Mouse (Mus musculus): ENCODE measurements around the gene Crybg3.

- TF ChIP-seq CTCF (IDR thresholded peaks at IDR 0.05; ENCODE audit: low read depth) (no peak), EP300 (IDR thresholded peaks at IDR 0.05; ENCODE audit: low read depth) (no peak)
These were observed 10.0 kb downstream of the Crybg3 start for GRCm38 (mm10) chr16:59590790-59591189.

Data from liver, embryonic 14.5 days (tissue).